Mouse (Mus musculus): Measurements from ENCODE around the gene Defb26. TPM values are rescaled to one million over a fixed set of nuclear protein-coding genes. Genes with fewer than 3 reads are reported as not detected.

Defb26 gene
- total and polyA plus RNA-seq, 3 experiments = not detected

GRCm38 (mm10) chr2:152459241-152459640 lies 52.3 kb downstream of the Defb26 start:
- no peaks in the 10 kb centered on the region for H3K9me3 ChIP-seq (replicated peaks)
- H3K36me3 ChIP-seq (replicated peaks) = no peaks in the 10 kb centered on the region
- H3K27me3 ChIP-seq (ENCODE audit: insufficient read depth, low read length) = peaks cover 20% of the 10 kb centered on the region
- TF ChIP-seq TAL1 (conservative IDR thresholded peaks at IDR 0.05; ENCODE audit: low read depth, low read length) (no peak), GATA1 (IDR thresholded peaks at IDR 0.05; ENCODE audit: borderline replicate concordance, low read length) (no peak), GATA2 (IDR thresholded peaks at IDR 0.05; ENCODE audit: borderline replicate concordance, low read depth, low read length) (no peak)
- DNase-seq (ENCODE audit: low spot score) (no peak), ATAC-seq (ENCODE audit: extremely low read depth, insufficient number of reproducible peaks, low FRiP score, poor library complexity, severe bottlenecking) (no peak)
- no peaks in the 10 kb centered on the region for H3K4me1 ChIP-seq (ENCODE audit: insufficient read depth, low read depth, low read length)
- no peak overlapping the region for H3K4me3 ChIP-seq (ENCODE audit: low read depth, low read length)

Other genes starting within 250 kb of the Defb26 start
Only the 20 nearest of the 23 such genes appear.
- 123 and 156 TPM in 2 replicates for gene Rbck1, start 179.0 kb downstream of the Defb26 start, total RNA-seq (2014; fragmentation: Nextera tagmentation)
- gene Rbck1, start 179.0 kb downstream of the Defb26 start, total RNA-seq (2017) = 59.9 and 71.3 TPM in 2 replicates
- gene Rbck1, start 179.0 kb downstream of the Defb26 start, polyA plus RNA-seq (2012) = 232 and 262 TPM in 2 replicates
- gene Trib3, start 167.7 kb downstream of the Defb26 start, total RNA-seq (2014; fragmentation: Nextera tagmentation) = 24.5 and 25.0 TPM in 2 replicates
- 1.9 and 2.1 TPM in 2 replicates for gene Trib3, start 167.7 kb downstream of the Defb26 start, total RNA-seq (2017)
- gene Trib3, start 167.7 kb downstream of the Defb26 start, polyA plus RNA-seq (2012) = 17.8 and 24.9 TPM in 2 replicates
- not detected in 2 replicates for gene Nrsn2, start 135.1 kb downstream of the Defb26 start, total RNA-seq (2014; fragmentation: Nextera tagmentation)
- 0.17 TPM in 1 of 2 replicates, not detected in the other for gene Nrsn2, start 135.1 kb downstream of the Defb26 start, total RNA-seq (2017)
- gene Nrsn2, start 135.1 kb downstream of the Defb26 start, polyA plus RNA-seq (2012) = not detected in 2 replicates
- 29.4 and 34.4 TPM in 2 replicates for gene Sox12, start 113.6 kb downstream of the Defb26 start, total RNA-seq (2014; fragmentation: Nextera tagmentation)
- 0.98 and 1.7 TPM in 2 replicates for gene Sox12, start 113.6 kb downstream of the Defb26 start, total RNA-seq (2017)
- 60.0 and 62.8 TPM in 2 replicates for gene Sox12, start 113.6 kb downstream of the Defb26 start, polyA plus RNA-seq (2012)
- 21.1 and 23.7 TPM in 2 replicates for gene Zcchc3, start 96.7 kb downstream of the Defb26 start, total RNA-seq (2014; fragmentation: Nextera tagmentation)
- 12.4 and 12.9 TPM in 2 replicates for gene Zcchc3, start 96.7 kb downstream of the Defb26 start, total RNA-seq (2017)
- 21.8 and 22.8 TPM in 2 replicates for gene Zcchc3, start 96.7 kb downstream of the Defb26 start, polyA plus RNA-seq (2012)
- gene 6820408C15Rik, start 96.1 kb downstream of the Defb26 start, total RNA-seq (2014; fragmentation: Nextera tagmentation) = 2.1 and 3.8 TPM in 2 replicates
- 0.49 and 0.64 TPM in 2 replicates for gene 6820408C15Rik, start 96.1 kb downstream of the Defb26 start, total RNA-seq (2017)
- 0.17 and 0.18 TPM in 2 replicates for gene 6820408C15Rik, start 96.1 kb downstream of the Defb26 start, polyA plus RNA-seq (2012)
- not detected in 2 replicates for gene Defb23, start 47.1 kb downstream of the Defb26 start, total RNA-seq (2014; fragmentation: Nextera tagmentation)
- 0.29 TPM in 1 of 2 replicates, not detected in the other for gene Defb23, start 47.1 kb downstream of the Defb26 start, total RNA-seq (2017)
- not detected in 2 replicates for gene Defb23, start 47.1 kb downstream of the Defb26 start, polyA plus RNA-seq (2012)
- not detected in 2 replicates for gene Defb20, start 34.6 kb downstream of the Defb26 start, total RNA-seq (2014; fragmentation: Nextera tagmentation)
- 0.22 TPM in 1 of 2 replicates, not detected in the other for gene Defb20, start 34.6 kb downstream of the Defb26 start, total RNA-seq (2017)
- not detected in 2 replicates for gene Defb20, start 34.6 kb downstream of the Defb26 start, polyA plus RNA-seq (2012)
- gene Defb22, start 21.6 kb downstream of the Defb26 start, total RNA-seq (2014; fragmentation: Nextera tagmentation) = not detected in 2 replicates
- not detected in 2 replicates for gene Defb22, start 21.6 kb downstream of the Defb26 start, total RNA-seq (2017)
- not detected in 2 replicates for gene Defb22, start 21.6 kb downstream of the Defb26 start, polyA plus RNA-seq (2012)
- gene Defb28, start 6.6 kb upstream of the Defb26 start, total RNA-seq (2014; fragmentation: Nextera tagmentation) = not detected in 2 replicates
- gene Defb28, start 6.6 kb upstream of the Defb26 start, total RNA-seq (2017) = not detected in 2 replicates
- not detected in 2 replicates for gene Defb28, start 6.6 kb upstream of the Defb26 start, polyA plus RNA-seq (2012)
- gene Defb29, start 28.4 kb upstream of the Defb26 start, total RNA-seq (2014; fragmentation: Nextera tagmentation) = not detected in 2 replicates
- not detected in 2 replicates for gene Defb29, start 28.4 kb upstream of the Defb26 start, total RNA-seq (2017)
- not detected in 2 replicates for gene Defb29, start 28.4 kb upstream of the Defb26 start, polyA plus RNA-seq (2012)
- not detected in 2 replicates for gene Gm17416, start 57.6 kb upstream of the Defb26 start, total RNA-seq (2014; fragmentation: Nextera tagmentation)
- gene Gm17416, start 57.6 kb upstream of the Defb26 start, total RNA-seq (2017) = not detected in 2 replicates
- gene Gm17416, start 57.6 kb upstream of the Defb26 start, polyA plus RNA-seq (2012) = not detected in 2 replicates
- not detected in 2 replicates for gene Defb21, start 61.1 kb upstream of the Defb26 start, total RNA-seq (2014; fragmentation: Nextera tagmentation)
- not detected in 2 replicates for gene Defb21, start 61.1 kb upstream of the Defb26 start, total RNA-seq (2017)
- gene Defb21, start 61.1 kb upstream of the Defb26 start, polyA plus RNA-seq (2012) = not detected in 2 replicates
- not detected in 2 replicates for gene Defb19, start 68.6 kb upstream of the Defb26 start, total RNA-seq (2014; fragmentation: Nextera tagmentation)
- not detected in 2 replicates for gene Defb19, start 68.6 kb upstream of the Defb26 start, total RNA-seq (2017)
- not detected in 2 replicates for gene Defb19, start 68.6 kb upstream of the Defb26 start, polyA plus RNA-seq (2012)
- not detected in 2 replicates for gene Defb45, start 87.7 kb upstream of the Defb26 start, total RNA-seq (2014; fragmentation: Nextera tagmentation)
- gene Defb45, start 87.7 kb upstream of the Defb26 start, total RNA-seq (2017) = not detected in 2 replicates
- not detected in 2 replicates for gene Defb45, start 87.7 kb upstream of the Defb26 start, polyA plus RNA-seq (2012)
- gene Defb36, start 92.6 kb upstream of the Defb26 start, total RNA-seq (2014; fragmentation: Nextera tagmentation) = not detected in 2 replicates
- gene Defb36, start 92.6 kb upstream of the Defb26 start, total RNA-seq (2017) = not detected in 2 replicates
- gene Defb36, start 92.6 kb upstream of the Defb26 start, polyA plus RNA-seq (2012) = not detected in 2 replicates
- gene Defb25, start 111.4 kb upstream of the Defb26 start, total RNA-seq (2014; fragmentation: Nextera tagmentation) = not detected in 2 replicates
- not detected in 2 replicates for gene Defb25, start 111.4 kb upstream of the Defb26 start, total RNA-seq (2017)
- not detected in 2 replicates for gene Defb25, start 111.4 kb upstream of the Defb26 start, polyA plus RNA-seq (2012)
- gene Rem1, start 115.3 kb upstream of the Defb26 start, total RNA-seq (2014; fragmentation: Nextera tagmentation) = not detected in 2 replicates
- gene Rem1, start 115.3 kb upstream of the Defb26 start, total RNA-seq (2017) = not detected in 2 replicates
- gene Rem1, start 115.3 kb upstream of the Defb26 start, polyA plus RNA-seq (2012) = not detected in 2 replicates
- 65.2 and 67.2 TPM in 2 replicates for gene H13, start 157.8 kb upstream of the Defb26 start, total RNA-seq (2014; fragmentation: Nextera tagmentation)
- gene H13, start 157.8 kb upstream of the Defb26 start, total RNA-seq (2017) = 43.2 and 50.6 TPM in 2 replicates
- 54.2 and 60.8 TPM in 2 replicates for gene H13, start 157.8 kb upstream of the Defb26 start, polyA plus RNA-seq (2012)
- gene Mcts2, start 175.3 kb upstream of the Defb26 start, total RNA-seq (2014; fragmentation: Nextera tagmentation) = 24.2 and 24.3 TPM in 2 replicates
- 30.0 and 33.3 TPM in 2 replicates for gene Mcts2, start 175.3 kb upstream of the Defb26 start, total RNA-seq (2017)
- 2.1 and 2.6 TPM in 2 replicates for gene Mcts2, start 175.3 kb upstream of the Defb26 start, polyA plus RNA-seq (2012)

Data from G1E (cell line).